Mouse (Mus musculus) CD4-positive naive resting alpha-beta T cell, adult 57 days (primary cell): ENCODE results near the gene Tmem106a. TPM values are rescaled to one million over a fixed set of nuclear protein-coding genes. Genes with fewer than 3 reads are reported as not detected.

Experiments used
- total RNA-seq: library from RNA; stranded (reverse); gene quantifications from one replicate; pipeline ENCODE4 v1.2.4, GENCODE M21; 2023

The Tmem106a gene
- 10.5 TPM for total RNA-seq

DNA sequence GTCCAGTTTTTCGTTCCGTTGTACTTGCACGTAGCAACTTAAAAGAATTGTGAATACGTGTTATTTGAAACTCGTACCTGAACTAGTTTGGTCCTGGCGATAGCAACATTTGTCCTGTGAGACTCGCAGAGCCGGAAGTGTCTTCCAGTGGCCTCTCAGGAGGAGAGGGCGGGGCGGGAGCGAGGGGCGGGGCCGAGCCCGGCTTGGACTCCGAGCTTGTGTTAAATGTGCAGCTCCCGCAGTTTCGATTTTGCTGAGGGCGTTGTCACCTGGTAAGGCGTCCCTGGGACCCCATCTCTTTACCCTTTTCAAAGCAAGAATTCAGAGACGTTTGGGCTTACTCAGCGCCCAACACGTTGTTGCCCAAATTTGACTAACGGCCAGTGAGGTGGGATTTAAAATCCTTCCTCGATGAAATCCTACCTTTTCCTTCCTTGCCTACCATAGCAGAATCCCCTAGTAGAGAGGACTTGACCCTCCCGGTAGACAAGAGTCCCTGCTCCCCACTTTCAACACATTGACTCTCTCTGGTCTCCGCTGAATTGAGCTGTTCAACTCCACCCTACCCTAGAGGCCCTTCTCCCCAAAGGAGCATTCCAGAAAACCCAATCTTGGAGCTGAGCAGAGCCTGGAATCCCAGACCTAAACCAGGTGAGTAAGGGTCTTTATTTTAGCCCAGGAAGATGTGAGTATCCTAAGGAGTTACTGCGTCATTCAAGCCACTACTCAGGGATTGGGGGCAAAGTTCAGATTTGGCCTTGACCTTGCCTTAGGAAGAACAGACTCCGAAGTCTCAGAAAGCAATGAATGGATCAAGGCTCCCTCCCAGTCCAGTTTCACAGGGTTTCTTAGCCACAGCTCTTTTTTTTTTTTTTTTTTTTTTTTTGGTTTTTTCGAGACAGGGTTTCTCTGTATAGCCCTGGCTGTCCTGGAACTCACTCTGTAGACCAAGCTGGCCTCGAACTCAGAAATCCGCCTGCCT, at the start of gene Tmem106a:
TSS of gene Tmem106a (plus strand) at position 189 of the 982 bp plus-strand sequence.

DNA sequence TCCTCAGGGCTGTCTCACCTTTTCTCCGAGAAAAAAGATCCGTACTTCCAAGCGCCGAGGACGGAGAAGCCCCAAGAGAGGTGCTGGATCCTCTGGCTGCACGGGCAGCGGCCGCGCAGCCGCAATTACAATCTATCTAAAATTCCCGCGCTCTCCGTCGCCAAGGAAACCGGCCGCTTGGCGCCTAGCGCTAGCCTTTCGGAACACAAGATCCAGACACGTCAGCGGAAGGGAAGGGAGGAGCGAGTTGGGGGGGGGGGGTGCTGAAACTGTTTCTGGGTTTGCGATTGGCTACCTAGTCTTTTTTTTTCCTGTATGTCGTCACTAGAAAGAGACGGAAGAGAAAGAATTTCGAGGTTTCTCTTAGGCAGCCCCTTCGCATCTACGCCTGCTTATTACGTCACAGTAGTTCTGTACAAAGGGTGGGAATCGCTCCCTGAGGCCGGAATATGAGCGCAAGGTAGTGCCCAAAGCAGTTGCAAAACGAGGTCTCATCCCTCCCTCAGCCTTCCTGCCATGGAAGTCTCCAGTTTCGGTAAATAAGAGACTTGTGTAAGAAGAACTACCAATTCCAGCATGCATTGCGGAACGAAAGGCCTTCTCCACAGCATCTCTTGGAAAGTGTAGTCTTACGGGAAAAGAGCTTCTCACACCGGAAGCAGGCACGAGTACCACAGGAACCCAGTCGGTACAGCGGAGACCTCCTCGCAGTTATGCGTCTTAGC, 30.1 kb upstream of the Tmem106a start, which contains the start of the genes Brca1 and Nbr1:
TSS of gene Brca1 (minus strand) at position 205 of the 725 bp plus-strand sequence.
TSS of gene Nbr1 (plus strand) at position 399 of the 725 bp plus-strand sequence.

GRCm38 (mm10) chr11:101599156-101599555, 17.1 kb downstream of the Tmem106a start, which contains the start of gene Gm11634:
Gene Gm11634 (minus strand): TSS chr11:101599256.

GRCm38 (mm10) chr11:101626995-101627856, 45.2 kb downstream of the Tmem106a start, which contains the start of gene Rdm1:
Gene Rdm1 (plus strand): TSS chr11:101627195.

Other genes with a start within 250 kb of the Tmem106a start
- gene G6pc, start 214.7 kb upstream of the Tmem106a start, total RNA-seq, result not detected
- 21.6 TPM for gene Aarsd1, start 164.6 kb upstream of the Tmem106a start, total RNA-seq
- gene Gm27029, start 157.4 kb upstream of the Tmem106a start, total RNA-seq, result 3.0 TPM
- gene Rundc1, start 157.2 kb upstream of the Tmem106a start, total RNA-seq, result 22.3 TPM
- 5.2 TPM for gene Ptges3l, start 156.9 kb upstream of the Tmem106a start, total RNA-seq
- 120 TPM for gene Rpl27, start 139.9 kb upstream of the Tmem106a start, total RNA-seq
- 71.2 TPM for gene Ifi35, start 133.8 kb upstream of the Tmem106a start, total RNA-seq
- gene Rnd2, start 117.2 kb upstream of the Tmem106a start, total RNA-seq, result 1.2 TPM
- 8.6 TPM for gene Vat1, start 116.0 kb upstream of the Tmem106a start, total RNA-seq
- 2.2 TPM for gene Brca1, start 30.3 kb upstream of the Tmem106a start, total RNA-seq
- 127 TPM for gene Nbr1, start 30.1 kb upstream of the Tmem106a start, total RNA-seq
- gene Gm11634, start 17.0 kb downstream of the Tmem106a start, total RNA-seq, result not detected
- 36.4 TPM for gene Rdm1, start 45.0 kb downstream of the Tmem106a start, total RNA-seq
- gene Arl4d, start 83.3 kb downstream of the Tmem106a start, total RNA-seq, result 5.4 TPM
- gene Dhx8, start 150.7 kb downstream of the Tmem106a start, total RNA-seq, result 85.1 TPM
- gene Etv4, start 203.1 kb downstream of the Tmem106a start, total RNA-seq, result not detected